Mouse (Mus musculus) forebrain, embryonic 13.5 days (tissue): ENCODE results near the gene Zbtb16. TPM values are rescaled to one million over a fixed set of nuclear protein-coding genes. Genes with fewer than 3 reads are reported as not detected.

Source experiments
- ATAC-seq: fragments of 200-750 bp; cut with Nextera tagmentation; 2 replicates; pipeline ENCODE4 v1.8.0; 2017
- H3K27ac ChIP-seq: fragments of 300-500 bp; sonication (generic); 2 replicates; pipeline ENCODE4 v1.5.1; 2015; ENCODE audit warnings: inconsistent platforms, mild to moderate bottlenecking, moderate library complexity
- H3K27me3 ChIP-seq: fragments of 300-500 bp; sonication (generic); 2 replicates; pipeline ENCODE4 v1.6.1; 2015; ENCODE audit warnings: mild to moderate bottlenecking, inconsistent platforms
- H3K36me3 ChIP-seq: fragments of 300-500 bp; sonication (generic); 2 replicates; pipeline ENCODE4 v1.6.1; 2015; ENCODE audit warnings: mild to moderate bottlenecking, inconsistent platforms; ENCODE audit not compliant: poor library complexity, severe bottlenecking
- H3K4me1 ChIP-seq: fragments of 300-500 bp; sonication (generic); 2 replicates; pipeline ENCODE4 v1.6.1; 2015; ENCODE audit warnings: inconsistent platforms
- H3K4me2 ChIP-seq: fragments of 300-500 bp; sonication (generic); 2 replicates; pipeline ENCODE4 v1.6.1; 2015; ENCODE audit warnings: inconsistent platforms, mild to moderate bottlenecking, moderate library complexity
- H3K4me3 ChIP-seq: fragments of 300-500 bp; sonication (generic); 2 replicates; pipeline ENCODE4 v1.5.1; 2015; ENCODE audit warnings: mild to moderate bottlenecking, inconsistent platforms
- H3K9ac ChIP-seq: fragments of 300-500 bp; sonication (generic); 2 replicates; pipeline ENCODE4 v1.6.1; 2015; ENCODE audit warnings: mild to moderate bottlenecking, inconsistent platforms
- H3K9me3 ChIP-seq: fragments of 300-500 bp; sonication (generic); replicated peaks from 2 replicates; pipeline ENCODE4 v1.6.1; 2016; ENCODE audit warnings: inconsistent platforms
- WGBS: fragments of 180-500 bp; shearing (Covaris S2); methylation state at CpG from one replicate; pipeline ENCODE4 v1.1.7; 2015; 5-methylcytosine and 5-hydroxymethylcytosine counted together
- polyA plus RNA-seq: library from polyadenylated mRNA; unstranded; fragments of >200 nt; fragmentation: Nextera tagmentation; extraction: Ambion mirVana; gene quantifications from 2 replicates; pipeline ENCODE4 v1.2.1, GENCODE M21; 2015

The Zbtb16 gene
- polyA plus RNA-seq, 1 experiment from 2014 or later: 3.2 TPM

DNA sequence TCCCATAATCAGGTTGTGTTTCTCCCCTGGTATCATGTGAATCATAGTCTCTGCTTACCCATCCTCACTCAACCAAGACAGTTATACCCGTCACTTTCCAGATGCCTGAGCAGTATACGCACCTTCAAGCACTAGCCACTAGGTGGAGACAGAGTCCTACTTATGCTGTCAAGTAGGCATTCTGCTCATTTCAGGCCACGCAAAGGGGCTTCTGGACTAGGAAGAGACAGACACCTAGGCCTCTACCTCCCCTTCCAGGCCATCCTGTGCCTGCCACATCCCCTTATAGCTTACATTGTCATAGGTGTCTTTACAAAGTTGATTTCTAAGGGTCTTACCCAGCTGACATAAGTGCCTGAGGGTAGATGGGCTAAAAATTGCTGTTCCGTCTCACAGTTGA lies 189.8 kb downstream of the Zbtb16 start:
- peak; percentile 70 for ATAC-seq
- 22% methylated on average over 4 of the region's 4 CpGs for WGBS
- no peaks in the 10 kb centered on the region for H3K36me3 ChIP-seq
- no peak overlapping the region for H3K27ac ChIP-seq
- H3K9me3 ChIP-seq: peaks cover 8% of the 10 kb centered on the region; the same call in 1 of the 2 replicates
- no peak overlapping the region for H3K4me2 ChIP-seq
- H3K4me3 ChIP-seq: no peak overlapping the region
- peaks cover 33% of the 10 kb centered on the region for H3K4me1 ChIP-seq
- H3K9ac ChIP-seq: no peak overlapping the region
- peaks cover 35% of the 10 kb centered on the region for H3K27me3 ChIP-seq

DNA sequence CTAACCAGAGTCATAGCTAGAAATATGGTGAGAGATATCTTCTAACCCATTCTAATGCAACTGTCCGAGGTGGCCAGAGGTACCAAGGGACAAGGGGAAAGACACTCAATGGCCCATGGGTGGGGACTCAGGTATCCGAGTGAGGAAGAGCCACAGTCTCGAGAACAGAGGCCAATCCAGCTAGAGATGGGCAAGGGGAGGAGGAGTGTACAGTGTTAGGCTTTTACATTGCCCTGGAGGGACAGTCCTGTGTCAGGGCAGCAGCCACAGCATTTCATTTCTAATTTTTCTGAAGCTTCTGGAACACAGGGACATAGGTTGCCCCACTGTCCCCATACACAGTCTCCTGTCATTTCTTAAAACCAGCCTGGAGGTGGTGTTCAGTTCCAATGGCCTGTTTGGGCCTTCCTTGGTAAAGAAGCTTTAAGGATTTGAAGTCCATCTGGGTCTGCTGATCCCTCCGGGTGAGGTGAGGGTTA lies 190.3 kb downstream of the Zbtb16 start:
- H3K27ac ChIP-seq: no peak overlapping the region
- no peaks in the 10 kb centered on the region for H3K36me3 ChIP-seq
- WGBS: 54% methylated on average over 4 of the region's 4 CpGs
- no peak overlapping the region for H3K9ac ChIP-seq
- ATAC-seq: no peak
- H3K9me3 ChIP-seq: peaks cover 8% of the 10 kb centered on the region; the same call in 1 of the 2 replicates
- no peak overlapping the region for H3K4me3 ChIP-seq
- H3K4me1 ChIP-seq: peaks cover 33% of the 10 kb centered on the region
- no peak overlapping the region for H3K4me2 ChIP-seq
- peaks cover 29% of the 10 kb centered on the region for H3K27me3 ChIP-seq

DNA sequence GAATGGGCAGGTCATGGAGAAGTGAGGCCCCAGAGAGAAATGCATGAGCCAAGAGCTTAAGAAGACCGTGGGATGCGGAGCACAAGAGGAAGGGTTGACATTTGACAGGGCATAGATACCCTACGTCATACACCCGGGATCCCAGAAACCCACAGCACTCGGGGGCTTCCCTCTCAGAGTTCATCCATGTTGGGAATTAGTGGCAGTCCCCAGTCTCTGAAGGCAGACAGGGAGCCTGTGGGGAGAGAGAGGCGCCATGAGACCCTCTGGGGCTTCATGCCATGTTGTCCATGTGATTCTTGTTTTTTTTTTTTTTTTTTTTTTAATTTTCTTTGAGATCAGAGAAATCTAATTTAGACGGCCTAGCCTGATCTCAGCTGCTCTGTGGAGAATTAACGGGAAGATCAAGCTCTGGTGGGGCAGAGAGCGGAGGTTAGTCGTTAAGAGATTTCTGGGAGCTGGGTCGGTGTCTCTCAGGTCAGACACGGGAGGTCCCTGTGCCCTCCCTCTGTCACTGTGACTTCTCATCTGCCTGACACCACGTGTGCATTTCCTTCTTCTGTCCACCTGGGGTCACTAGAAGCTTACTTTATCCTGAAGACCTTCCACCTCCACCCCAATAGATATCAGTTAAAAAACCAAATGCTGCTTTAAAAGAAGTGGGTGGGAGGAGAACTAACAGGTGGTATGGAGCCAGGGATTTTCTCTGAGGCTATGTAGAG lies 190.9 kb downstream of the Zbtb16 start:
- no peak overlapping the region for H3K4me2 ChIP-seq
- no peak overlapping the region for H3K9ac ChIP-seq
- ATAC-seq: no peak
- H3K4me3 ChIP-seq: no peak overlapping the region
- H3K9me3 ChIP-seq: peaks cover 8% of the 10 kb centered on the region; the same call in 1 of the 2 replicates
- no peaks in the 10 kb centered on the region for H3K36me3 ChIP-seq
- 50% methylated on average over 13 of the region's 13 CpGs for WGBS
- no peak overlapping the region for H3K27ac ChIP-seq
- H3K27me3 ChIP-seq: peaks cover 24% of the 10 kb centered on the region
- H3K4me1 ChIP-seq: peaks cover 30% of the 10 kb centered on the region

DNA sequence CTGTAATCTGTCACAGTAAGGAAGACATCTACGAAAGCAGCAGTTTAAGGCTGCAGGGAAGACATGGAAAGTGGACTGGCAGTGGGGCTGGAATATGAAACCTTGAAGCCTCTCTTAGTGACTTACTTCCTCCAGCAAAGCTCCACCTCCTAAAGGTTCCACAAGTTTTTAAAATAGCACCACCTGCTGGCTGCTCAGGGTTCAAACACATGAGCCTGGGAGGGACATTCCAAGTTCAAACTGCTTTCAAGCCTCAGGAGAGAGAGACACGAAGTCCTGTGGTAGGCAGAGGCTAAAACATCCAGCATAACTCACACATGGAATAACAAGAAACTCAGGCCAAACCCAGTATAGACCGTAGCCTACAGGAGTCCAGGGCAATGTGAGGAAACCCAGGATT lies 191.6 kb downstream of the Zbtb16 start:
- 86% methylated on average over 3 of the region's 3 CpGs for WGBS

DNA sequence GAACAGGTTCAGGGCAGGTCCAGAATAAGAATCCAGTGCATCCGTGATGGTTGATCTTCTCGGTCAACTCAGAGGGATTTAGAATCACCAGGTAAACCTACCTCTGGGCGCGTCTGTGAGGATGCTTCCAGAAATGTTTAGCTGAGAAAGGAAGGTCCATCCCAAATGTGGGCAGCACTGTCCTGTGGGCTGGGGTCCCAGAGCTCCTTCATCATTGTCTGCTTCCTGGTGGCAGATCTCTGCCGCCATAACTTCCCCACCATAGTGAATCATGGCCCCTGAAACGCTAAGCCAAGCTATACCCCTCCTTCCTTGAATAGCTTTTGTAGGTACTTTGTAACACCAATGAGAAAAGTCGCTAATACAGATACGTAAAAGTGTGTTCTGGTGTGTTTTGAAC lies 194.4 kb downstream of the Zbtb16 start:
- no peak overlapping the region for H3K27ac ChIP-seq
- H3K4me1 ChIP-seq: no peaks in the 10 kb centered on the region
- 96% methylated on average over 8 of the region's 8 CpGs for WGBS
- no peak overlapping the region for H3K4me3 ChIP-seq
- H3K27me3 ChIP-seq: peaks cover 13% of the 10 kb centered on the region
- H3K9ac ChIP-seq: no peak overlapping the region
- peaks cover 8% of the 10 kb centered on the region; the same call in 1 of the 2 replicates for H3K9me3 ChIP-seq
- no peaks in the 10 kb centered on the region for H3K36me3 ChIP-seq
- H3K4me2 ChIP-seq: no peak overlapping the region
- ATAC-seq: no peak

More for the DNA sequence above, 191.6 kb downstream of the Zbtb16 start:
- Histone ChIP-seq H3K4me1 (peaks cover 23% of the 10 kb centered on the region), H3K4me2 (no peak overlapping the region), H3K9me3 (peaks cover 8% of the 10 kb centered on the region; the same call in 1 of the 2 replicates), H3K27ac (no peak overlapping the region), H3K36me3 (no peaks in the 10 kb centered on the region), H3K27me3 (peaks cover 22% of the 10 kb centered on the region), H3K4me3 (no peak overlapping the region), H3K9ac (no peak overlapping the region)
- no peak for ATAC-seq

DNA sequence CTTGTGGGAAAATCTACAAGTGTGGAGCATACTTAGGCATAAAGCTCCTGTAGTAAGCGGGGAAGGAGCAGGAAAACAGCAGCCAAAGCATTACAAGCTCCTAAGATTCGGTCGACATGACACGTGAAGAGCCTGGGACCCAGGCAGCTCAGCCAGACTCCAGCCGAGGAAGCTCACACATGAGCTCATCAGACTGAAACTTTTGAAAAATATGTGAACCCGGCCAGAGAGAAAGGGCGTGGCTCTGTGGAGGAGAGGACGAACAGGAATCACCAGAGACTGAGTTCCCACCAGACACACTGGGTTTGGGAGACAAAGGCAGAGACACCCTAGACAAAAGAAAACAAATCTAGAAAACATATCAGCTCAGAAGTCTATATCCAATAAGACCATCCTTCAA lies 195.1 kb downstream of the Zbtb16 start:
- 88% methylated on average over 8 of the region's 8 CpGs for WGBS
- no peak overlapping the region for H3K4me3 ChIP-seq
- H3K4me2 ChIP-seq: no peak overlapping the region
- no peak overlapping the region for H3K9ac ChIP-seq
- H3K36me3 ChIP-seq: no peaks in the 10 kb centered on the region
- H3K27ac ChIP-seq: no peak overlapping the region
- peaks cover 8% of the 10 kb centered on the region; the same call in 1 of the 2 replicates for H3K9me3 ChIP-seq
- no peak for ATAC-seq
- H3K27me3 ChIP-seq: peaks cover 17% of the 10 kb centered on the region
- no peaks in the 10 kb centered on the region for H3K4me1 ChIP-seq

DNA sequence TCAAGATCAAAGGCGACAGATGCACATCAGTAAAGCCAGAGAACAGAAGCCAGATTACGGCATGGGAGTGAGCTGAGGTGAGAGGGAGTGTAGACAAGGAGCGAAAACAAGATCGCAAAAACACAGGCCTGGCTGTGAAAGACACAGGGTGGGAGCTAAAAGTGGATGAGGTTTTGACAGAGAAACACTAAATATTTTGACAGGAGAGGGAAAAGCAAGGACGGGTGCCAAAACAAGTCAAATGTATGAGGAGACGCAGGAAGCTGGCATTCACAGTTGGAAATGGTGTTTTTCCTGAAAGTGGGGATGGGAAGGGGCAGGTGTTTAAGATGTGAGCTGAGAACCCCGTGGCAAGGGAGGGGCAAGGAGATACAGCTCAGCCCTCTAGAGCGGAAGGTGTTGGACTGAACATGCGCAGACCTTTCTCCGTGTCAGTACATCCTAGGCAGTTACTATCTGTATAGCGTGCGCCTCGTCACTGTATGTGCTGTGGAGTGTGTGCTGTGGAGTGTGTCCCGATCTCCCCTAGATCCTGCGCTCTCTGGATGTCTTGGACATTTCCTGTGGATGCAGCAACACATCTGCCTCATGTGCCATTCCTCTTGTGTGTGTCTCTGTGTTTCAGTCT lies 197.7 kb downstream of the Zbtb16 start:
- Histone ChIP-seq H3K36me3 (no peaks in the 10 kb centered on the region), H3K4me1 (no peaks in the 10 kb centered on the region), H3K27ac (no peak overlapping the region), H3K4me2 (no peak overlapping the region), H3K27me3 (peaks cover 24% of the 10 kb centered on the region), H3K4me3 (no peak overlapping the region), H3K9ac (no peak overlapping the region), H3K9me3 (no peaks in the 10 kb centered on the region)
- 62% methylated on average over 15 of the region's 15 CpGs for WGBS
- ATAC-seq: peak; percentile 63; the same call in 1 of the 2 replicates

DNA sequence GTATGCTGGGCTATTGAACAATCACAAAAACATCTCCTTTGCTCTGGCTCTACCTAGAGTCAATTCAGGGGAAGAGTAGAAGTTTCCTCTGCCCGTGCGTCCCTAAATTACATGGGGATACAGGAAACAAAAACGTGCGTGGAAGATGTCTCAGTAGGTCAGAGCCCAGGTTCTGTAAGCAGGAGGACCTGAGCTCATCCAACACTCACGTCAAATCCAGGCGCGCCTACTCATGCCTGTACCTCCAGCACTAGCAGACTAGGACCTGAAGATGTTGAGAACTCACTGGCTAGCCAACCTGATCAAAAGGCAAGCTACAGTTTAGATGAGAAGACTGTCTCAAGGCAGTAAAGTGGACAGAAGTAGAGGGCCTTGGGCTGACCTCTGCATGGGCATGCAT lies 198.9 kb downstream of the Zbtb16 start:
- H3K4me3 ChIP-seq: no peak overlapping the region
- H3K27ac ChIP-seq: no peak overlapping the region
- H3K9me3 ChIP-seq: no peaks in the 10 kb centered on the region
- H3K4me2 ChIP-seq: no peak overlapping the region
- H3K4me1 ChIP-seq: no peaks in the 10 kb centered on the region
- ATAC-seq: no peak
- H3K9ac ChIP-seq: no peak overlapping the region
- 94% methylated on average over 7 of the region's 7 CpGs for WGBS
- H3K36me3 ChIP-seq: no peaks in the 10 kb centered on the region
- H3K27me3 ChIP-seq: peaks cover 24% of the 10 kb centered on the region

DNA sequence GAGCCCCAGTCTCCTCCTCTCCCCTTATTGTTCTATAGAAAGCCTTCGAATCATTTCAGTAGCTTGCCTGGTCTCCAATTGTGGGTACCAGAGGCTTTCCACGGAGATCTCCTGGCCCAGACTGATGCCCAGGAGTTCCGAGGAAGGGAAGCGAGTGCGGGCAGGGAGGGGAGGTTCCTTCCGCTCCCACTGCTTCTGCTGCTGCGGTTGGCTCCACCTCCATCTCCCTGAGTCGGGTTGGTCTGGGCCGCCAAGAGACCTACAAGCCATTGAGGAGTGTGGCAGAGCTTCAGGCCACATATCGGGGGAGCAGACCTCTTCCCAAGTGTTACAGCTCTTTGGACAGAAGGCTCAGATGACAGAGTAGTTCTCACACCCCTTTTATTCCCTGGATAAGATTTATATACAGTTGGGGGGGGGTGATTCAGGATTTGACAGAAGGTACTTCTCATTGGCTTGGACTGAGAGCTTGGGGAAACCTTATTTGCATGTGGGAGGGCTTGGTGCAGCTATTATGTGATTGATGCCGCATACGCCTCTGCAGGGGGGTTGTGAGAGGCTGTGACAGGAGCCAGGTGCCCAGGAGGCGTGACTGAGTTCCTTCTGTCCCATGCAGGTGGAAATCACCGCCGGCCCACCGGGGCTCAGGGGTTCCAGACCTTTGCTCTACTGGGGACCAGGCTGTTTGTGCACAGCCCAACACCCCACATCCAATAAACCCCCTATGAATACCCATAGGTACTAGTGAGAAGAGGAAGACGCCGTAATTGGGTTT lies 200.3 kb downstream of the Zbtb16 start:
- H3K36me3 ChIP-seq: no peaks in the 10 kb centered on the region
- H3K4me1 ChIP-seq: no peaks in the 10 kb centered on the region
- no peak for ATAC-seq
- 54% methylated on average over 18 of the region's 18 CpGs for WGBS
- peaks cover 27% of the 10 kb centered on the region for H3K27me3 ChIP-seq
- no peak overlapping the region for H3K4me3 ChIP-seq
- H3K9me3 ChIP-seq: no peaks in the 10 kb centered on the region
- no peak overlapping the region for H3K9ac ChIP-seq
- H3K27ac ChIP-seq: no peak overlapping the region
- H3K4me2 ChIP-seq: no peak overlapping the region

DNA sequence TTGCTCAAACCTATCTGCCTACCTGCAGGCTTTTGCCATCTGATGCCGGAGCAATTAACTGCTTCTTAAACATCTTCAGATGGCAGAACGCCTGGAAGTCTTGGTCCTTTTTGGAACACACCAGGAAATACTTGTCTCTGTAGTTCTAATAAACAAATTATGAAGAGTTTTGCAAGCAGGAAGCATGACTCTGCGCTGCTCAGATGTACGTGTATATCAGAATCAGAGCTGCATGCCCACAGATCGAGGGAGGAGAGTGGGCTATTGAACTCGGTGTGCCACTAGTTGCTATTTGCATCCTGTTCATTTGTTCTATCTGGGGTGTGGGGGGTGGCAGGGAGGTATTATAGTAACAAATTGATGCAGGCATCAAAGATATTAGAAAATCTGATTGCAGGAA lies 202.9 kb downstream of the Zbtb16 start:
- 81% methylated on average over 6 of the region's 6 CpGs for WGBS
- no peak overlapping the region for H3K27ac ChIP-seq
- H3K36me3 ChIP-seq: no peaks in the 10 kb centered on the region
- no peaks in the 10 kb centered on the region for H3K4me1 ChIP-seq
- no peak overlapping the region for H3K4me3 ChIP-seq
- ATAC-seq: no peak
- peaks cover 27% of the 10 kb centered on the region for H3K27me3 ChIP-seq
- H3K9ac ChIP-seq: no peak overlapping the region
- no peaks in the 10 kb centered on the region for H3K9me3 ChIP-seq
- H3K4me2 ChIP-seq: no peak overlapping the region

DNA sequence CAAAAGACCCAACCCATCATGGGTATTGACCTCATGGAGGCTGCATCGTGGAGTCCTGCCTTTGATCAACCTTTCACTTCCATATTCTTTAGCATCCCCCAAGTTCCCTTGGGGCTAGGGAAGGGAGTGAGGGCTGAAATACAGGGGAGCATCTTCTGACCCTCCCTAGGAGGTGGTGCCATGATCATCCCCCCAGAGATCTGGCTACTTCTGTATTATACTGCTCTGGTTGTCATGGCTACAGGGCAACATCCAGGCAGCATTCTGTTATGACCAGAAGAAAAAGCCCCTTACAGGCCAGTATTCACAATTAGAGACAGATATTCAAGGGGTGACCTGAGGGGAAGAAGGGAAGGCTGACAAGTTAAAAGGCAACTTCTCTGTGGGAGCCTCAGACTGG lies 216.8 kb downstream of the Zbtb16 start:
- no peak for ATAC-seq
- WGBS: 77% methylated on average over 1 of the region's 1 CpGs
- H3K9me3 ChIP-seq: no peaks in the 10 kb centered on the region
- H3K9ac ChIP-seq: no peak overlapping the region
- no peak overlapping the region for H3K4me3 ChIP-seq
- no peaks in the 10 kb centered on the region for H3K4me1 ChIP-seq
- H3K27ac ChIP-seq: no peak overlapping the region
- H3K27me3 ChIP-seq: 0 out of 2 replicates have a peak, but pooled peaks cover 3% of the 10 kb centered on the region
- H3K4me2 ChIP-seq: no peak overlapping the region
- H3K36me3 ChIP-seq: no peaks in the 10 kb centered on the region

DNA sequence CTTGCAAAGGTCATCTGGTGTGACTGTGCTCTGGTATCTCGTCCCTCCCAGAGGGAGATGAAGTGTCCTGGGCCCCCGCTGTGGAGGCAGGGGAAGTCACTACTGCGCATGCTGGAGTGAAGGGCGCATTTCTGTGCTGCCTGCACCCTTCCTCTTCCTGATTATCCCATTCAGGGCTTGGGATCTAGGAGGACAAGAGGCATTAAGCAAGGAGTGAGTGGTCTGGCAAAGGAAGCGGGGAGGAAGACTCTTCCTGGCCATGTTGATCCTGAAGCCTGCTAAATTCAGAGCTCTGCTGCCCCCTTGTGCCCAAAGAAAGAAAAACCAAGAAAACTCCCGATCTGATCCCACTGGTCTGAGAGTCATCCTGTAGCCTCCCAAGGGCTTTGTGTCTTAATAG lies 217.4 kb downstream of the Zbtb16 start:
- 0 out of 2 replicates have a peak, but pooled peaks cover 3% of the 10 kb centered on the region for H3K27me3 ChIP-seq
- WGBS: 32% methylated on average over 6 of the region's 6 CpGs
- 0 out of 2 replicates have a peak overlapping the region, but pooled peaks have one; percentile 19 for H3K4me2 ChIP-seq
- H3K36me3 ChIP-seq: no peaks in the 10 kb centered on the region
- H3K4me3 ChIP-seq: no peak overlapping the region
- no peak overlapping the region for H3K9ac ChIP-seq
- no peak overlapping the region for H3K27ac ChIP-seq
- ATAC-seq: peak; percentile 53
- no peaks in the 10 kb centered on the region for H3K9me3 ChIP-seq
- no peaks in the 10 kb centered on the region for H3K4me1 ChIP-seq
